Mouse (Mus musculus): ENCODE results near the gene Fbxo27. TPM values are rescaled to one million over a fixed set of nuclear protein-coding genes. Genes with fewer than 3 reads are reported as not detected.

Fbxo27 gene
- not detected for polyA plus RNA-seq (2014; fragmentation: Illumina TruSeq; extraction: RNeasy Lipid Tissue Mini Kit (QIAGEN cat#74804); ENCODE audit: low read depth, low replicate concordance)

DNA sequence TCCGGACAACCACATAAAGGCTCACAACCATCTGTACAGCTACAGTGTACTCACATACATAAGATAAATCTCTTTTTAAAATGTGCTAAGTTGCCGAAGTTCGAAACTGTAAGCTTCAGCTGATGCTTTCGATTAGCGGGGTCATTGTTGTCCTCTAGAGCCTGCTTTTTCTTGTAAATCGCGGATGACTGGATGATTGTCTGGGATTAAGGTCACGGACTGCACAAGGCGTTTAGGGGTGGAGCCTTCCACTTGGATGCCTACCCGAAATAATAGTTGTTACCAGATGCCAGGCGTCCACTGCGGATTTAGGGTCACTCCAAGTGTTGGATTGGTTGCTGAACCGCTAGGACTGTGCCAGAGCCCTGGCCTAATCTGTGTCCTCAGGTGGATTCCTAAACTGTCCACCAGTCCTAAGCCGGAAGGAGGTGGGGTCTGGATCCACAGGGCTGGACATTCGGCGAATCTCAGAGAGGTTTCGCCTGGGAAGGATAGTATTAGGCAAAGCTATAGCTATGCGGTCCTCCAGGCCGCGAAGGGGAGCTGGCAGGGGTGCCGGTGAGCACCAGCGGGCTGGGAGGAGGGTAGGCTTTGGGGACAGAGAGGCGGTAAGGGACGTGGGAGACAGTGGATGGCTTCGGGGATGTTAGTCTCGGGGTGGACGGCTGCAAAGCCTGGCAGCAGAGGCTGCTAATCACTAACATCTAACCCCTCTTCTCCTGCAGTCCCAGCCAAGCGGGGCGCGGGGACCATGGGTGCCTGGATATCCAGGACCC, at the start of gene Fbxo27:
Gene Fbxo27, plus strand, starts transcription at position 305 of the 776 bp plus-strand sequence.

DNA sequence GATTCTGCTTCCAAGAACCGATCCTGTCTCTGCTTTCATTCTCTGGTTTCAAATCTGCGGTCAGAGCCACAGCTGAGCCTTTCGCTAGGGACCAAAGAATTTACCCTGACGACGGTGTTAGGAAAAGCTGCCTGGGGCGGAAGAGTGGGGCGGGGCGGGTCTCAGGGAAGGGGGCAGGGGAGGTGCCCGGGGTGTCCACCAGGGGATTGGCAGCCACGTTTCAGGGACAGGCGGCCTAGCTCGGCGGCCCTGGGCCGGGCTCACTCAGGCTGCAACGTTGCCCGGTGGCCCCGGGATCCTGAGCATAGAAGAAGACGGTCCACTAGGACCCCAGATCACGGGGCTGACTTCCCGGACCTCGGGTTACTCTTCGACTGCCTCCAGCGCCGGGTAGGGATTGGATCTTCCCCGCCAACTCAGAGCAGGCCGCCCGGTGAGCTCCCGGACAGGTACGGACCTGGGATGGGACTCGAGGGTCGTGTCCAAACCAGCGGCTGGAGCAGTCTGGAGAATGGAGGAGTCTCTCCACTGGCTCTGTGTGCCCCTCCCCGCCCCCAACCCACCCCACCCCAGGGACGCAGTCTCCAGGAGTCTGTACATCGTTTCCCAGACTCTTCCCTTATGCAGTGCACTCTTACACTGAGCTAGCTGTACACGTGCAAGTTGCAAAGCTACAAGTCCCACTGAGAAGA, 24.1 kb downstream of the Fbxo27 start, which contains the start of gene Fbxo17:
Gene Fbxo17, plus strand, starts transcription at position 215 of the 692 bp plus-strand sequence.

DNA sequence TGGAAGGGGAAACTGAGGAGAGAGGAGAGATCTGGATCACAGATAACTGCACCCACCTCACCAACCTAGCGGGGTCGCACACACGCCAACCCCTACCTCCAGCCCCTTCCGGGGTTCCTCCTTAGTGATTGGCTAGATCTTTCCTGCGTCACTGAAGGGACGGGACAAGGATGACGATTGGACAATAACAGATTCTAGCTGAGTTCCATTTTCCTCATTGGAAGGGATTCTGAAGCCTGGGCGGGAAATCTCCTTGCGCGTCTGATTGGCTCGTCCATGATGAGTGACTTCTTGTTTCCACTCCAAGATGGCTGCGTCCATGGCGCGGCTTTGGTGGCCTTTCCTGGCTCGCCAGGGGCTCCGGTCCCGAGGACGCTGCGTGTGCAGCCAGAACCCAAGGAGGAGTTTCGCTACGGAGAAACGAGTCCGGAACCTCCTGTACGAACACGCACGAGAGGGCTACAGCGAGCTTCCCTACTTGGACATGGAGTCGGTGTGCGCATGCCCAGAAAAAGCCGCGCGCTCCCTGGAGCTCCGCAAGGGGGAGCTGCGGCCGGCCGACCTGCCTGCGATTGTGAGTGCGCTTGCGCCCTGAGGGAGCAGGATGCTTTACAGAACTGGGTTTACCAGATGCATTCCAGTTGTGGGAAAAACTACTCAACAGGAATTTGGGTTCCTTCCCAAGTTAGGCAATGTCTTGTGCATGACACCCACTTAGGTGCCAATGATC, 49.2 kb downstream of the Fbxo27 start, which contains the start of the genes Mrps12 and Sars2:
Gene Mrps12, minus strand, starts transcription at position 112 of the 730 bp plus-strand sequence.
Gene Sars2, plus strand, starts transcription at position 284 of the 730 bp plus-strand sequence.

Other genes with a start within 250 kb of the Fbxo27 start
- not detected for gene Lrfn1, start 240.9 kb upstream of the Fbxo27 start, polyA plus RNA-seq (2014; fragmentation: Illumina TruSeq; extraction: RNeasy Lipid Tissue Mini Kit (QIAGEN cat#74804); ENCODE audit: low read depth, low replicate concordance)
- not detected for gene Ifnl2, start 182.4 kb upstream of the Fbxo27 start, polyA plus RNA-seq (2014; fragmentation: Illumina TruSeq; extraction: RNeasy Lipid Tissue Mini Kit (QIAGEN cat#74804); ENCODE audit: low read depth, low replicate concordance)
- gene Ifnl3, start 170.0 kb upstream of the Fbxo27 start, polyA plus RNA-seq (2014; fragmentation: Illumina TruSeq; extraction: RNeasy Lipid Tissue Mini Kit (QIAGEN cat#74804); ENCODE audit: low read depth, low replicate concordance) = not detected
- gene Sycn, start 152.0 kb upstream of the Fbxo27 start, polyA plus RNA-seq (2014; fragmentation: Illumina TruSeq; extraction: RNeasy Lipid Tissue Mini Kit (QIAGEN cat#74804); ENCODE audit: low read depth, low replicate concordance) = 2.4 TPM
- not detected for gene Nccrp1, start 145.6 kb upstream of the Fbxo27 start, polyA plus RNA-seq (2014; fragmentation: Illumina TruSeq; extraction: RNeasy Lipid Tissue Mini Kit (QIAGEN cat#74804); ENCODE audit: low read depth, low replicate concordance)
- 11.5 TPM for gene Samd4b, start 94.7 kb upstream of the Fbxo27 start, polyA plus RNA-seq (2014; fragmentation: Illumina TruSeq; extraction: RNeasy Lipid Tissue Mini Kit (QIAGEN cat#74804); ENCODE audit: low read depth, low replicate concordance)
- 3.4 TPM for gene Pak4, start 94.7 kb upstream of the Fbxo27 start, polyA plus RNA-seq (2014; fragmentation: Illumina TruSeq; extraction: RNeasy Lipid Tissue Mini Kit (QIAGEN cat#74804); ENCODE audit: low read depth, low replicate concordance)
- not detected for gene Acp7, start 61.5 kb upstream of the Fbxo27 start, polyA plus RNA-seq (2014; fragmentation: Illumina TruSeq; extraction: RNeasy Lipid Tissue Mini Kit (QIAGEN cat#74804); ENCODE audit: low read depth, low replicate concordance)
- 1.5 TPM for gene Fbxo17, start 24.0 kb downstream of the Fbxo27 start, polyA plus RNA-seq (2014; fragmentation: Illumina TruSeq; extraction: RNeasy Lipid Tissue Mini Kit (QIAGEN cat#74804); ENCODE audit: low read depth, low replicate concordance)
- 12.6 TPM for gene Mrps12, start 49.0 kb downstream of the Fbxo27 start, polyA plus RNA-seq (2014; fragmentation: Illumina TruSeq; extraction: RNeasy Lipid Tissue Mini Kit (QIAGEN cat#74804); ENCODE audit: low read depth, low replicate concordance)
- gene Sars2, start 49.1 kb downstream of the Fbxo27 start, polyA plus RNA-seq (2014; fragmentation: Illumina TruSeq; extraction: RNeasy Lipid Tissue Mini Kit (QIAGEN cat#74804); ENCODE audit: low read depth, low replicate concordance) = not detected
- gene Ccer2, start 63.3 kb downstream of the Fbxo27 start, polyA plus RNA-seq (2014; fragmentation: Illumina TruSeq; extraction: RNeasy Lipid Tissue Mini Kit (QIAGEN cat#74804); ENCODE audit: low read depth, low replicate concordance) = not detected
- gene Sirt2, start 73.9 kb downstream of the Fbxo27 start, polyA plus RNA-seq (2014; fragmentation: Illumina TruSeq; extraction: RNeasy Lipid Tissue Mini Kit (QIAGEN cat#74804); ENCODE audit: low read depth, low replicate concordance) = 17.9 TPM
- gene Nfkbib, start 74.7 kb downstream of the Fbxo27 start, polyA plus RNA-seq (2014; fragmentation: Illumina TruSeq; extraction: RNeasy Lipid Tissue Mini Kit (QIAGEN cat#74804); ENCODE audit: low read depth, low replicate concordance) = not detected
- gene Rinl, start 96.1 kb downstream of the Fbxo27 start, polyA plus RNA-seq (2014; fragmentation: Illumina TruSeq; extraction: RNeasy Lipid Tissue Mini Kit (QIAGEN cat#74804); ENCODE audit: low read depth, low replicate concordance) = 1.8 TPM
- gene Hnrnpl, start 115.7 kb downstream of the Fbxo27 start, polyA plus RNA-seq (2014; fragmentation: Illumina TruSeq; extraction: RNeasy Lipid Tissue Mini Kit (QIAGEN cat#74804); ENCODE audit: low read depth, low replicate concordance) = 380 TPM
- 14.0 TPM for gene Ech1, start 132.4 kb downstream of the Fbxo27 start, polyA plus RNA-seq (2014; fragmentation: Illumina TruSeq; extraction: RNeasy Lipid Tissue Mini Kit (QIAGEN cat#74804); ENCODE audit: low read depth, low replicate concordance)
- 405 TPM for gene Lgals4, start 141.0 kb downstream of the Fbxo27 start, polyA plus RNA-seq (2014; fragmentation: Illumina TruSeq; extraction: RNeasy Lipid Tissue Mini Kit (QIAGEN cat#74804); ENCODE audit: low read depth, low replicate concordance)
- not detected for gene Lgals7, start 171.0 kb downstream of the Fbxo27 start, polyA plus RNA-seq (2014; fragmentation: Illumina TruSeq; extraction: RNeasy Lipid Tissue Mini Kit (QIAGEN cat#74804); ENCODE audit: low read depth, low replicate concordance)
- not detected for gene Capn12, start 188.6 kb downstream of the Fbxo27 start, polyA plus RNA-seq (2014; fragmentation: Illumina TruSeq; extraction: RNeasy Lipid Tissue Mini Kit (QIAGEN cat#74804); ENCODE audit: low read depth, low replicate concordance)